Mouse (Mus musculus) megakaryocyte, embryonic 14.5 days (primary cell): ENCODE results near the gene Sobp.

Source experiments
- FLI1 ChIP-seq: IDR thresholded peaks from 2 replicates; pipeline ENCODE4 v1.6.1; 2012; ENCODE audit warnings: low read length, inconsistent platforms, mixed read lengths
- GATA1 ChIP-seq: IDR thresholded peaks from 3 replicates; pipeline ENCODE4 v1.6.1; 2012; ENCODE audit warnings: mixed read lengths, low read length, inconsistent platforms, borderline replicate concordance

- no peak for TF ChIP-seq GATA1
- TF ChIP-seq FLI1, result no peak
These were observed 180.0 kb downstream of the Sobp start for GRCm38 (mm10) chr10:42994331-42994782.
